Mouse (Mus musculus) ES-E14 (cell line): ENCODE data around the gene BC030499. TPM values are rescaled to one million over a fixed set of nuclear protein-coding genes. Genes with fewer than 3 reads are reported as not detected.

Experiments
- DNase-seq: peaks from one replicate; pipeline ENCODE4 v3.0.0-alpha.2; 2013; ENCODE audit warnings: low read depth, low spot score
- H3K27ac ChIP-seq: 2 replicates; pipeline ENCODE4 v1.5.1; 2012; ENCODE audit warnings: low read depth, mild to moderate bottlenecking, low read length, moderate library complexity, mixed read lengths; ENCODE audit not compliant: poor library complexity, insufficient read depth, severe bottlenecking
- H3K36me3 ChIP-seq: 2 replicates; pipeline ENCODE4 v1.6.1; 2012; ENCODE audit warnings: mild to moderate bottlenecking, low read length, moderate library complexity, mixed read lengths; ENCODE audit not compliant: control insufficient read depth, poor library complexity, insufficient read depth, severe bottlenecking
- H3K4me1 ChIP-seq, 2 experiments: fragments of 150-350 bp in 1 of 2; sonication (generic) in 1 of 2; 2 replicates each; pipeline ENCODE4 v1.6.1; 2012; ENCODE audit warnings: low read length in 2 of 2, mild to moderate bottlenecking in 1 of 2, mixed read lengths in 1 of 2; ENCODE audit not compliant: control insufficient read depth in 2 of 2, insufficient read depth in 2 of 2, poor library complexity in 1 of 2
- H3K4me3 ChIP-seq, 2 experiments: fragments of 150-350 bp in 1 of 2; sonication (generic) in 1 of 2; 2 replicates each; pipeline ENCODE4 v1.5.1; 2012; ENCODE audit warnings: low read length in 2 of 2, low read depth in 1 of 2, mild to moderate bottlenecking in 1 of 2, mixed read lengths in 1 of 2; ENCODE audit not compliant: insufficient read depth in 1 of 2, poor library complexity in 1 of 2, severe bottlenecking in 1 of 2
- H3K9ac ChIP-seq: 2 replicates; pipeline ENCODE4 v1.6.1; 2012; ENCODE audit warnings: low read depth, mild to moderate bottlenecking, low read length, mixed read lengths; ENCODE audit not compliant: poor library complexity, insufficient read depth, severe bottlenecking
- H3K9me3 ChIP-seq: fragments of 150-350 bp; sonication (generic); 2 replicates; pipeline ENCODE4 v1.6.1; 2012; ENCODE audit warnings: low read depth, mild to moderate bottlenecking, low read length; ENCODE audit not compliant: control insufficient read depth, insufficient read depth
- CHD2 ChIP-seq: IDR thresholded peaks from 2 replicates; pipeline ENCODE4 v1.6.1; 2014; ENCODE audit warnings: mild to moderate bottlenecking, low read depth, low read length, inconsistent platforms
- HCFC1 ChIP-seq: IDR thresholded peaks from 2 replicates; pipeline ENCODE4 v1.6.1; 2012; ENCODE audit warnings: low read length, inconsistent platforms, borderline replicate concordance; ENCODE audit not compliant: insufficient read depth
- MAFK ChIP-seq: IDR thresholded peaks from 2 replicates; pipeline ENCODE4 v1.6.1; 2014; ENCODE audit warnings: mild to moderate bottlenecking, low read depth, low read length, inconsistent platforms; ENCODE audit not compliant: insufficient read depth
- ZC3H11A ChIP-seq: IDR thresholded peaks from 2 replicates; pipeline ENCODE4 v1.6.1; 2012; ENCODE audit warnings: low read depth, mild to moderate bottlenecking, inconsistent platforms, low read length, borderline replicate concordance
- ZNF384 ChIP-seq: IDR thresholded peaks from 2 replicates; pipeline ENCODE4 v1.6.1; 2012; ENCODE audit warnings: low read depth, low read length, inconsistent platforms
- in situ Hi-C, 2 experiments: fragments of 600-800 bp; cut with MboI; formaldehyde crosslinking; loops; one replicate each; pipeline ENCODE4 v1.15.1; 2025; ENCODE audit warnings: low sequenced_read_pairs in 2 of 2, inconsistent platforms in 1 of 2; ENCODE audit not compliant: unreplicated experiment in 2 of 2
- total RNA-seq: library from RNA; depleted of rRNA; stranded (reverse); fragments of 300-350 nt; gene quantifications from 2 replicates; pipeline ENCODE4 v1.2.3, GENCODE M21; 2012; rRNA removed

BC030499 gene
- 2.0 TPM in 2 replicates for total RNA-seq

DNA sequence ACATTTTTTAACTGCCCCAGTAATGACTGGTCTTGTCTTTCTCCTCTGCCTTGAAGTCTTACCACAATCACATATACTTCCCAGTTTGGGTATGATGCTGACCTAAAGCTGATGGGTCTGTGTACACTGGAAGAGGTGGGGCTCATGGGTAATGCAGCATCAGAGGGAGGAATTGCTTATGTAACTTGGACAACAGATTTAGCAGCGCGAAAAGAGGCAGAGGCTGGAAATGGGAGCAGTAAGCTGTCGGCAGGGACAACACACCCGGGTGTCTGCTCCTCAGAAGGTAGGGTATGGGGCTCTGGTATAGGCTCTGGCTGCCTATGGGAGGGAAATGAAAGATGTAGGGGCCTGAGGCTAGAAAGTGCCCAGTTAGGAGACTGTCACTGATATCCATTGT lies at the start of gene BC030499:
BC030499 (plus strand) TSS at position 188 of the 400 bp plus-strand sequence.
- H3K36me3 ChIP-seq: peaks cover 37% of the 10 kb centered on the region
- no peak for DNase-seq
- no peak within 1 kb of the TSS; the same call in 1 of the 2 replicates for H3K9ac ChIP-seq
- H3K4me3 ChIP-seq: no peak within 1 kb of the TSS
- in situ Hi-C loops: loop anchor here in 1 of 2 experiments (25.0 kb wide), 1 partner anchor 1722 kb away; no protein-coding TSS in a partner anchor
- H3K27ac ChIP-seq: no peak within 1 kb of the TSS
- TF ChIP-seq CHD2: no peak
- no peak for TF ChIP-seq ZC3H11A
- no peak for TF ChIP-seq HCFC1
- no peak for TF ChIP-seq ZNF384
- TF ChIP-seq MAFK: no peak
- no peaks in the 10 kb centered on the region for H3K9me3 ChIP-seq
- H3K4me1 ChIP-seq: no peaks in the 10 kb centered on the region

- peaks cover 11 to 16% of the 10 kb centered on the region in 2 experiments for H3K4me1 ChIP-seq
- in situ Hi-C loops: no loop called here
- no peak for DNase-seq
- no peaks in the 10 kb centered on the region for H3K9me3 ChIP-seq
- TF ChIP-seq CHD2 (no peak), ZNF384 (no peak), HCFC1 (no peak), MAFK (no peak), ZC3H11A (no peak)
- H3K27ac ChIP-seq: peak overlapping the region; percentile 78
- peak overlapping the region; percentile 93 for H3K9ac ChIP-seq
- H3K4me3 ChIP-seq: peak overlapping the region; percentile 94 to 99
- peaks cover 6% of the 10 kb centered on the region for H3K36me3 ChIP-seq
Measured at GRCm38 (mm10) chr11:78245261-78245626, 45.4 kb upstream of the BC030499 start.

- Histone ChIP-seq H3K4me3 (peak within 1 kb of the TSS; percentile 94 to 99), H3K4me1 (peaks cover 11 to 17% of the 10 kb centered on the region in 2 experiments), H3K9ac (peak within 1 kb of the TSS; percentile 93), H3K9me3 (no peaks in the 10 kb centered on the region), H3K36me3 (peaks cover 3% of the 10 kb centered on the region; the same call in 1 of the 2 replicates), H3K27ac (peak within 1 kb of the TSS; percentile 97)
- in situ Hi-C loops: no loop called here
- no peak; the same call in 1 of the 2 replicates for TF ChIP-seq HCFC1
- TF ChIP-seq ZC3H11A: no peak
- no peak for TF ChIP-seq MAFK
- TF ChIP-seq ZNF384: no peak
- no peak for TF ChIP-seq CHD2
- peak; percentile 92 for DNase-seq
Measured at GRCm38 (mm10) chr11:78245627-78246317, 44.9 kb upstream of the BC030499 start, which contains the start of the genes Sdf2 and Supt6. Gene Sdf2, plus strand, starts transcription at chr11:78245746. Gene Supt6, minus strand, starts transcription at chr11:78245987.

GRCm38 (mm10) chr11:78246318-78247011 lies 44.2 kb upstream of the BC030499 start:
- peak overlapping the region; percentile 94 to 99 for H3K4me3 ChIP-seq
- H3K9me3 ChIP-seq: no peaks in the 10 kb centered on the region
- in situ Hi-C loops: no loop called here
- DNase-seq: no peak
- peaks cover 6% of the 10 kb centered on the region; the same call in 1 of the 2 replicates for H3K36me3 ChIP-seq
- TF ChIP-seq HCFC1 (no peak), ZC3H11A (no peak), CHD2 (no peak), ZNF384 (no peak), MAFK (no peak)
- H3K4me1 ChIP-seq: peaks cover 11 to 17% of the 10 kb centered on the region in 2 experiments
- H3K27ac ChIP-seq: peak overlapping the region; percentile 97; the same call in 1 of the 2 replicates
- peak overlapping the region; percentile 16; the same call in 1 of the 2 replicates for H3K9ac ChIP-seq
